Mouse (Mus musculus) frontal cortex, postnatal 10 days (tissue): ENCODE results near the gene Bsdc1.
A peak's percentile ranks its signal among the peaks of the same experiment; 100 is the strongest.
"Not testable (repeated sequence)": the region's sequence is repeated elsewhere in the genome, so short reads cannot be mapped to it uniquely, and the experiment has no call there.

Experiments used
- DNase-seq, 2 experiments: peaks; one replicate each; pipeline ENCODE4 v3.0.0; 2022; ENCODE audit warnings: low spot score in 2 of 2, mixed read lengths in 1 of 2

Gene Bsdc1

GRCm38 (mm10) chr4:129513891-129514290 is 52.5 kb downstream of the Bsdc1 start:
- no peak for DNase-seq

- peak; percentile 60 to 70 for DNase-seq
Observed at GRCm38 (mm10) chr4:129514300-129514898, 53.0 kb downstream of the Bsdc1 start.

GRCm38 (mm10) chr4:129516925-129517324 is 55.5 kb downstream of the Bsdc1 start:
- no peak for DNase-seq

GRCm38 (mm10) chr4:129518519-129518918 is 57.1 kb downstream of the Bsdc1 start:
- DNase-seq: no peak

- no peak for DNase-seq
Observed at GRCm38 (mm10) chr4:129525338-129525737, 64.0 kb downstream of the Bsdc1 start.

GRCm38 (mm10) chr4:129525889-129526288 is 64.5 kb downstream of the Bsdc1 start:
- no peak for DNase-seq

GRCm38 (mm10) chr4:129528901-129529300 is 67.5 kb downstream of the Bsdc1 start:
- DNase-seq: not testable (repeated sequence)
